Mouse (Mus musculus): Measurements from ENCODE around the gene Cyb5rl. TPM values are rescaled to one million over a fixed set of nuclear protein-coding genes. Genes with fewer than 3 reads are reported as not detected.

Cyb5rl gene
- polyA plus RNA-seq, 1 experiment: 7.3 TPM

DNA sequence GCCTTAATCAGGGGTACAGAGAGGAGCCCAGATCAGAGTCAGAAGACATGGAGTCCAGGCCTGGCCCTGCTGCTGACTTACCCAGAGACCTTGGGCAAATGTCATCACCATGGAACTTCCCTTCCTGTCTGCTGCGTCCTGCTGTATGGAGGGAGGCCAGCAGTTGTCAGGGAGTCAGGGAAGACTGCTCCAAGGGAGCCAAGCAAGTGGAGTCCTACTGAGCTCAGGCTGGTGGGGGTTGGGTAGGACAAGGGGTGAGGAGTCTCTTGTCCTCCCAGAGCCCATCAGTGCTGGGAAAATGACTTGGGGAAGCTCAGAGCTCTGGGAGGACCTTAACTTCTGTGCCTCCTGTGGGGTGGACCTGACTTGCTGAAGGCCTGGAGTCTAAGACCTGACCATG is 17.6 kb downstream of the Cyb5rl start:
- TF ChIP-seq GATA1 (IDR thresholded peaks at IDR 0.05; ENCODE audit: low read length): no peak

DNA sequence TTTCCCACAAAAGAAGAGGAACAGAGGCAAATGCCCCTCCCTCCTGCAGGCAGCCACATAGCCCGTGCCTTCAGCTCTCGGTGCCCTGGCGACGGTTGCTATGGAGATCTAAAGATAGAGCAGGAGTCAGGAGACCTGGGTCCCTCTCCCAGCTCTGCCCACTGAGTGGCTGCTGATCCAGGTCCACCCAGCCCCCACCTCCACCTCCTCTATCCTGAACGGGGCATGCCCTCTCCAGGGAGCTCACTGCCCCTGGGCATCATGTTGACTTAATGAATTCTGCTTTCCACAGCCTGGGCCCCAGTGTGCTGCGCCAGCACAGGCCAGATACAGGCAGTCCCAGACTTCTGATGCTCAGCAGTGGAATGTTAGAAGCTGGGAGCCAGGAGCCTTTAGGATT is 18.1 kb downstream of the Cyb5rl start:
- no peak for TF ChIP-seq GATA1 (IDR thresholded peaks at IDR 0.05; ENCODE audit: low read length)

GRCm38 (mm10) chr4:107091696-107092095 is 24.9 kb downstream of the Cyb5rl start:
- no peak for TF ChIP-seq GATA1 (IDR thresholded peaks at IDR 0.05; ENCODE audit: low read length)

DNA sequence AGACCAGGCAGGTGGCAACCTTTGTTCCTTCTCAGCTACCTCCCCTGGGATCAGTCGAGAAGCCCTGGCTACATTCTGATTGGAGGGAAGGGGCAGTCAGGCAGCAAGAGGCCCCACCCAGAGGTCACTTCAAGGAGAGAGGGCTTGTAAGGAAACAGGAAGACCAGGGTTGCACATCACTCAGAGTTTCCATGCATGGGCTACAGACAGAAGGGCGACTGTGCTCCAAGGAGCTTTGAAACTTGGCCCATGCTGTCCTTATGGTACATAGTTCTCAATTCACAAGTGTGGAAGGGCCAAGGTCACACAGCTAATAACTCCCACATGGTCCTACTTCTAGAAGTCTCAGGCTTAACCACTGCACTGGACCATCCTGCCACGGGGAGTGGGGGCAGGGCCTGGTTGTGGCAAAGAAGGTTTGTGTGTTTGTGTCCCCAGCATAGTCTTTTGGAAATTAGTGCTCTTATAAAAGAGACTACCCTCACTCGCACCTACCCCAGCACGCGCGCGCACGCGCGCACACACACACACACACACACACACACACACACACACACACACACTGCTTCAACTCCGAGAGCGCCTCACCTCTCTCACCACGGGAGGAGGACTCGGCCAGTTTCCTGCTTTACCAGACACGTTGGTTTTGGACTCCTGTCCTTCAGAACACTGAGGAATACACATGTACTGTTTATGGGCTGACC is 27.8 kb downstream of the Cyb5rl start:
- no peak for TF ChIP-seq GATA1 (IDR thresholded peaks at IDR 0.05; ENCODE audit: low read length)

DNA sequence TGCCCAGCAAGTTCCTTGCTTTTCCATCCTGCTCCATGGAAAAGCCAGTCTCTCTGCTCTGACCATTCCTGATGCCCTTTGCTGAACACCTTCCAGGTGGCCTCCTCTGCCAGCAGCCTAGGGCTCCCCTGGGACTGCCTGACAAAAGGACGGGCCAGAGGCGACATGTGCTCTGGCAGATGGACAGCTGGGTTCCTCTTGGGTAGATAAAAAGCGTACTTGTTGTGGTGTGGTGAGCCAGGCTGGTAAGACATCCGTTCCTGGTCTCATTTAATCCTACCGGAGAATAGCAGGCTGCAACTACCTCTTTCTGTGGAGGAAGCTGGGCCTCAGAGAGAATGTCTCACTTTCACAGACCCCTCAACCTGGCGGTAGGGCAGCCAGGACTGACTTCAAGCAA is 29.3 kb downstream of the Cyb5rl start:
- no peak for TF ChIP-seq GATA1 (IDR thresholded peaks at IDR 0.05; ENCODE audit: low read length)

DNA sequence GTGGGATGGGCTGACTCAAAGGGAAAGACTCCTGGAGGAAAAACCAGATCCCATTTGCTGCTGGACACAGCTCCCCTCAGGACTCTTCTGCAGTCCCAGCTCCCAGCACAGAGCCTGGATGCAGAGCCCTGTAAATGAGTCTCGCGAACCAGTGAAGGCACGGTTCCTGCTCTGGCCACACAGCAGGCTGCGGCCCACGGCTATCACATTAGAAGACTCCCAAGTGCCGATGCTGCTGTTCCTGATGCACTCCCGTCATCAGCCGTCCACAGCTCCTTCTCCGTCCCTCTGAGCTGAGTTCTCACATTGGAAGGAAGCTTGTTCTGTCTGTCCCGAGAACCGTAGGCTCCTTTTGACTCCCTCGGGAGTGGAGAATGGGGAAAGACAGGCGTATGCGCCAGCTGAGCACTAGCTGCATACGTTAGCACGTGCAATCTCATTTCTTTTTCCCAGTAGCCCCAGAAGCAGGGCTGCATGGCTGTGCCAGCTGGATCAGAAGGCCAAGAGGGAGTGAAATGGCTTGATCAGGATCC is 30.1 kb downstream of the Cyb5rl start, which contains the start of gene Cdcp2:
Gene Cdcp2, plus strand, starts transcription at position 51 of the 533 bp plus-strand sequence.
- no peak for TF ChIP-seq GATA1 (IDR thresholded peaks at IDR 0.05; ENCODE audit: low read length)

GRCm38 (mm10) chr4:107097871-107098270 is 31.1 kb downstream of the Cyb5rl start:
- TF ChIP-seq GATA1 (IDR thresholded peaks at IDR 0.05; ENCODE audit: low read length): no peak

DNA sequence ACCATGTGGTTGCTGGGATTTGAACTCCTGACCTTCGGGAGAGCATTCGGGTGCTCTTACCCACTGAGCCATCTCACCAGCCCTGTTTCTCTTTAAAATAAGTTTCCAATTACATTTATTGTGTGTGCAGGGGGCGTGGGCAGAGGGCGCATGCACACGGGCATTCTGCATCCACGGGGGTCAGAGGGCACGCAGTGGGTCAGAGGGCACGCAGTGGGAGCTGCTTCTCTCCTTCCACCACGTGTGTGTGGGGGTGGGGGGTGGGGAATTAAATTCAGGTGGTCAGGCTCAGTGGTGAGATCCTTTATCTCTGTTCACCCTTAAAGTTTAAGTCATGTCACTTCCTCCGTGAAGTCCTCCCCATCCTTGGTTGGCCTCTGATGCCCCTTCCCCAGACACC is 31.6 kb downstream of the Cyb5rl start:
- TF ChIP-seq GATA1 (IDR thresholded peaks at IDR 0.05; ENCODE audit: low read length): no peak

DNA sequence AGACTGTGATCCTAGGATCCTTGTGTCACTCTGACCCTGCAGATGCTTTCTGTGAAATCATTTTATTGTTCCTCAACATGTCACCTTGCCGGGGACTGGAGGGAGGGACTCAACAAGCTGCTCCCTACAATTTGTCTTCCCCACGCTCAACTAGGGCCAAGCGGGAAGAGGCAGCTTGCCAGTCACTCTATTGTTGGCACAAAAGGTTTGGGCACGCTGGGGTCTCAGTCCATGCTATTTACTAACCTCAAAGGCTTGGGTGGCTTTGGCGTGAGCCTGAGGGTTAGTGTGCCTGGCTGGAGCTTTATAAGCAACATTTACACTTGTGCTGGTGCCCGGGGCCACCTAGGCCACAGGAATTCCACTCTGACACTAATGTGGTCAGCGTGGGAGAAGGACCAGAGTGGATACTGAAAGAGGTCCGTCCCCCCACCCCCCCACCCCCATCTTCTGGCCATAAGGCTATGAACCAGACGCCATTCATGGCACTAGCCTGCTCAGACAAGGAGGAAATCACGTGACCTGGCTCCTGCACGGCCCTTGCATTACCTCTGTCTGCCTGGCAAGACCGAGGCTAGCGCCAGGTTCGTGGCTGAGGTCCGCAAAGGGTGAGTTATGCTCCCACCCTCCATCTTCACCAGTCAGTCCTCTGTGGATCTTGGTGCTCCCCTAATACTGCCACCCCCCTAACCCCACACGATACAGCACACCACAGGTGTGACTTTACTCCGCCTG is 32.2 kb downstream of the Cyb5rl start:
- no peak for TF ChIP-seq GATA1 (IDR thresholded peaks at IDR 0.05; ENCODE audit: low read length)

- no peak for TF ChIP-seq GATA1 (IDR thresholded peaks at IDR 0.05; ENCODE audit: low read length)
These were observed 35.4 kb downstream of the Cyb5rl start for GRCm38 (mm10) chr4:107102220-107102619.

- no peak for TF ChIP-seq GATA1 (IDR thresholded peaks at IDR 0.05; ENCODE audit: low read length)
These were observed 40.0 kb downstream of the Cyb5rl start for GRCm38 (mm10) chr4:107106777-107107176.

DNA sequence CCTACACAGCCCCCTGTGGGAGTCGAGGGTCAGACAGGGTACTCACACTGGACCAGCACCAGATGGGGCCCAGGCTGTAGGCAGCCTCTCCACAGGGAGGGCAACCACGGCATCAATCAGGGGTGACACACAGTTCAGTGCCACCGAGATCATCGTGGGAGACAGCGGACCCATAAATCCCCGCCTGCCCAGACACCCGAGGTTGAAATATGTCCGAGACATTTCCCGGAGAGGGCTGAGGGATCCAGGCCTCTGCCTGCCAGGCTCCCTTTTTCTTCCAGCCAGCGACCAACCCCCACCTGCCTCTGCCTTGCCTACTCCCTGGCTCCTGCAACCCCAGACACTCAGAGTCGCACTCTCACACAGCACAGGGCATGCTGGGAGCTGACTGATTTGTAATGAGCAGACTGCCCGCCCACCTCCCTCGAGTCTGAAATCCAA is 41.5 kb downstream of the Cyb5rl start:
- no peak for TF ChIP-seq GATA1 (IDR thresholded peaks at IDR 0.05; ENCODE audit: low read length)

DNA sequence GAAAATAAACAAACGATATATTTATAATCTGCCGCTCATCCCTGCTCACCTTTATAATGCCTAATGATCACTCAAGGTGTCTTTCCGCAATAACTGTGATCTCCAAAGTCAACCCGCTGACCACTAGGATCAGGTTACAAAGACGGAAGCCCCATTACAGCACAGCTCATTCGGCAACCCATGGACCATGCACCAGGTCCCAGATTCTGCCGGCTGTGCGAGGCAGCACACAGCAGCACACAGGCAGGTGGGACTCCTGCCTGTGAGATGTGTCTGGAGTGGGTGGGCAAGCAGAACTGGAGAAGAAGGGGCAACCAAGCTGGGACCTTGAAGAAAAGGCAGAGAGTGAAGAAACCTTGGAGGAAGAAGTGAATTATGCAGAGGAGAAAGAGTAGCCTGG is 47.5 kb downstream of the Cyb5rl start:
- TF ChIP-seq GATA1 (IDR thresholded peaks at IDR 0.05; ENCODE audit: low read length): no peak

GRCm38 (mm10) chr4:107117741-107118385 is 51.1 kb downstream of the Cyb5rl start:
- no peak for TF ChIP-seq GATA1 (IDR thresholded peaks at IDR 0.05; ENCODE audit: low read length)

DNA sequence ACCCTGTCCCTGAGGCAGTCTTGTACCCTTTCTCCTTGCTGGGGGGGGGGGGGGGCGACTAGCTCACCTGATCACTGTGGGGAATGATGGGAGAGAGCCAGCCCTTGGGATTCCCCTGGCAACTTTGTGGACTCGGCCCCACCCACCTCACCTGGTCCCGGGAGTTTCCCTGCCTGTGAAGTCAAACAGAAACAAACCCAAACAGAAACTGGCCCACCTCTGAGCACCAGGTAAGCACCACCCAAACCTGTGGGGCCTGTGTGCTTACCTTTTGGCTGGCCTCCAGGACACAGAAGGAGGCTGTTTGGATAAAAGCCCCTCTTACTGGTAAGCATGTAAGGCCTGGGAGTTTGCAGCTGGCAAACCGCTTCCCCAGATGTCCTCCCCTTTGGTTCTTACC is 52.3 kb downstream of the Cyb5rl start:
- TF ChIP-seq GATA1 (IDR thresholded peaks at IDR 0.05; ENCODE audit: low read length): no peak

DNA sequence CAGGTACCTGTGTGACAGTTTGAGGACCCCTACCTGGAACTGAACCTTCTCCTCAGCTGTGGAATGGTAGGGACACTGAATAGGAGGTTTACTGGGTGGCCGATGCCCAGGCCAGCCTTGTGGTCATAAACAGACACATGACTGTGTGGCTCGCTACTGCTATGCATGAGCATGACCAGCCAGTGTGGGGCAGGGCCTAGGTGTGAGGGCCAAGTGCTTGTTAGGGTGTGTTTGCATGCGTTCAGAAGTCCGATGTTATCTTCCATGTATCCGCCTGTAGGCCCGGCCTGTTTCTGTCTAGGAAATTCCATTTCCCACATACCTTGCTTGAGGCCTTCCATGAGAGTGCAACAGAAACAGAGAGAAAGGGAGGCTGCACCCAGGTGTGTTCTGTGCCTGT is 53.9 kb downstream of the Cyb5rl start:
- TF ChIP-seq GATA1 (IDR thresholded peaks at IDR 0.05; ENCODE audit: low read length): no peak

Measured in G1E-ER4 (cell line).